Mouse (Mus musculus): ENCODE measurements around the gene Lamb3. TPM values are rescaled to one million over a fixed set of nuclear protein-coding genes. Genes with fewer than 3 reads are reported as not detected.

The Lamb3 gene
- polyA plus RNA-seq, 1 experiment from 2014 or later = 2.5 TPM

DNA sequence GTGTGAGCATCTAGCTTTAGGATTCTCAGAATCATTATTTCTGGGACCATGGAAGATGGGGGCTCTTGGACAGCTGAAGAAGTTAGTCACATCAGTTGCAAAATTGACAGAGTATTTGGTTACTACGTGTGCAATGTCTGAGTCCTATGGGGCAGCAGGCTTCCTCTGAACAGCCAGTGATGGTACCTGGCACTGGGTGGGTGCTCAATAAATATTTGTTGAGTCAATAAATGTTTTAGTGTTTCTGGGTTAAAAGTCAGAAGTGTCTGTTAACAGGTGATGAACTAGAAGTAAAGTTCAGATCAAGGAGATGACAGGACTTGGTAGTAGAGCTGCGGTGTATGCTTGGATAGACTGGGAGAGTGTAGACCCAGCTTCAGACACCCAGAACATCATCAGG lies 80.1 kb downstream of the Lamb3 start:
- Histone ChIP-seq H3K4me1 (replicated peaks; ENCODE audit: control insufficient read depth, insufficient read depth, low read length) (no peaks in the 10 kb centered on the region), H3K9me3 (ENCODE audit: control insufficient read depth) (no peaks in the 10 kb centered on the region), H3K36me3 (ENCODE audit: control insufficient read depth, insufficient read depth) (no peaks in the 10 kb centered on the region), H3K4me3 (ENCODE audit: low read depth, low read length) (no peak overlapping the region), H3K4me2 (replicated peaks; ENCODE audit: low read depth) (no peak overlapping the region), H3K27me3 (replicated peaks; ENCODE audit: control insufficient read depth, insufficient read depth, low read length) (no peaks in the 10 kb centered on the region), H3K27ac (ENCODE audit: low read depth, low read length) (no peak overlapping the region), H3K9ac (ENCODE audit: low read depth, low read length) (no peak overlapping the region)
- no peak for ATAC-seq
- no peak for TF ChIP-seq CTCF (IDR thresholded peaks at IDR 0.05; ENCODE audit: low read depth)
- 57% methylated on average over 2 of the region's 2 CpGs for WGBS

DNA sequence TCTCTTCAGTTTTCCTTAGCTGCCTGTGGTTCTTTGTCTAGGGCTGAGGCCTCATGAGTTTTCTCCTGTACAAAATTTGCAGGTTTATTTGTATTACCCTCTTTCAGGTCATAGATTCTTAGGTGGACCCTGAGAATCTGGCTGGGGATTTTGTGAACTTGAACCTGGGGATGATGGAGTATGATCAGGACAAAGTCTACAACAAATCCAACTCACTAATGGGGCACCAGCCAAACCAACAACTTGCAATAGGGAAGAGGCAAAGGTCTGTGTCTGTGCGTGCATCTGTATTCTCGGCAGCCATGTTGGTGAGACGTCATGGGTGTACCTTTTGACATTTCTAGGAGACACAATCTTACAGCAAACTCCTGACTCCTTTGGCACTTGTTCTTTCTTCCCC lies 81.6 kb downstream of the Lamb3 start:
- Histone ChIP-seq H3K4me2 (replicated peaks; ENCODE audit: low read depth) (no peak overlapping the region), H3K9ac (ENCODE audit: low read depth, low read length) (no peak overlapping the region), H3K4me1 (replicated peaks; ENCODE audit: control insufficient read depth, insufficient read depth, low read length) (no peaks in the 10 kb centered on the region), H3K27ac (ENCODE audit: low read depth, low read length) (no peak overlapping the region), H3K36me3 (ENCODE audit: control insufficient read depth, insufficient read depth) (no peaks in the 10 kb centered on the region), H3K4me3 (ENCODE audit: low read depth, low read length) (no peak overlapping the region), H3K27me3 (replicated peaks; ENCODE audit: control insufficient read depth, insufficient read depth, low read length) (no peaks in the 10 kb centered on the region), H3K9me3 (ENCODE audit: control insufficient read depth) (no peaks in the 10 kb centered on the region)
- no peak for TF ChIP-seq CTCF (IDR thresholded peaks at IDR 0.05; ENCODE audit: low read depth)
- ATAC-seq = no peak
- 85% methylated on average over 3 of the region's 3 CpGs for WGBS

DNA sequence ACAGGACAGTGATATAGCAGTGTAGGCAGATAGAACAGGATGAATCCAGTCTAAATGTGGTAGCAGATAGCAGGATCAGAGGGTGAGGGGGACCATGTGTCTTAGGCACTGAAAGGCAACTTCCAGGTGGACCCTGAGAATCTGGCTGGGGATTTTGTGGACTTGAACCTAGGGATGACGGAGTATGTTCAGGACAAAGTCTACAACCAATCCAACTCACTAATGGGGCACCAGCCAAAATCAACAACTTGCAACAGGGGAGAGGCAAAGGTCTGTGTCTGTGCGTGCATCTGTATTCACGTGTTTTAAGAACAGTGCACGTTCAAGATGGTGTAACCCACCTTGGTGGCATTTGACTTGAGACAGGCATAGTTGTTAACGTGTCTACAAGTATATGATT lies 82.4 kb downstream of the Lamb3 start:
- Histone ChIP-seq H3K4me1 (replicated peaks; ENCODE audit: control insufficient read depth, insufficient read depth, low read length) (no peaks in the 10 kb centered on the region), H3K27me3 (replicated peaks; ENCODE audit: control insufficient read depth, insufficient read depth, low read length) (no peaks in the 10 kb centered on the region), H3K27ac (ENCODE audit: low read depth, low read length) (no peak overlapping the region), H3K36me3 (ENCODE audit: control insufficient read depth, insufficient read depth) (no peaks in the 10 kb centered on the region), H3K4me3 (ENCODE audit: low read depth, low read length) (no peak overlapping the region), H3K4me2 (replicated peaks; ENCODE audit: low read depth) (no peak overlapping the region), H3K9ac (ENCODE audit: low read depth, low read length) (no peak overlapping the region), H3K9me3 (ENCODE audit: control insufficient read depth) (no peaks in the 10 kb centered on the region)
- no peak for TF ChIP-seq CTCF (IDR thresholded peaks at IDR 0.05; ENCODE audit: low read depth)
- ATAC-seq = peak; percentile 60; the same call in 1 of the 2 replicates
- WGBS = 86% methylated on average over 5 of the region's 5 CpGs

DNA sequence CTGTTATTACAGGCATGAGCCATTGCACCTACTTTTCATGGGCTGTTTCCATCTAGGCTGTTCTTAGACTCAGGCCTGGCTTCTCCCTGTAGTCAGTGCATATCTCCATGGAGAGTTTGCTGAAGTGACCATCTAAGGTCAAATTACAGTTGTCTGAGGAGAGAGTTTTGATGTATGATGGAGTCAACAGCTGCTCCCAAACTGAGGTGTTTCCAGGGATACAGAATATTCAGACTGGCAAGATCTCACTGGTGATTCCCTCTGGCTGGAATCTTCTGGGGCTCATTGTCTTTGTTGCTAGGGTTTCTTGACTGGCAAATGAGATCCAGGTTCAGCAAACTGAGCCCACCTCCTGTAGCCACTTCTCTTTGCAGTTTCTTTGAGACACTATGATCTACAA lies 83.2 kb downstream of the Lamb3 start:
- no peaks in the 10 kb centered on the region for H3K4me1 ChIP-seq (replicated peaks; ENCODE audit: control insufficient read depth, insufficient read depth, low read length)
- no peak overlapping the region for H3K9ac ChIP-seq (ENCODE audit: low read depth, low read length)
- no peak overlapping the region for H3K4me2 ChIP-seq (replicated peaks; ENCODE audit: low read depth)
- no peak for TF ChIP-seq CTCF (IDR thresholded peaks at IDR 0.05; ENCODE audit: low read depth)
- no peaks in the 10 kb centered on the region for H3K36me3 ChIP-seq (ENCODE audit: control insufficient read depth, insufficient read depth)
- no peaks in the 10 kb centered on the region for H3K27me3 ChIP-seq (replicated peaks; ENCODE audit: control insufficient read depth, insufficient read depth, low read length)
- H3K27ac ChIP-seq (ENCODE audit: low read depth, low read length) = no peak overlapping the region
- no peak overlapping the region for H3K4me3 ChIP-seq (ENCODE audit: low read depth, low read length)
- no peaks in the 10 kb centered on the region for H3K9me3 ChIP-seq (ENCODE audit: control insufficient read depth)
- ATAC-seq = no peak

DNA sequence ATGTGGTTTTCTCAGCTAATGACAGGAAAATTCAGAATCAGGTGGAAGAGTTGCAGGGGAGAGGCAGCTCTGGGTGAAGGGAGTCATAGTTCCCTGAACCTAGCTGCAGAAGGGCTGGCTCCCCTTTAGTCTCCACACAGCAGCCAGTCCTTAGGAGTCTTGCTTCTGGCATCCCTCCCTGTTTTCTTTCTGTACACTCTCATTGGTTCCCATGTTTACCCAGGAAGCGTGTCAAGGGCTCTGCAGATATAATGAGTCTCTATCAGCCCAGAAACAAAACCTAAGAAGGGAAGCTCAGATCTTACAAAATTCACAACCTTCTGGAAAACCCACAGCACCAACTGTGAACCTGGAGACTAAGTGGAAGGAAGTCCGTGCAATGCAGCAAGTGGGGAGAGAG lies 85.5 kb downstream of the Lamb3 start:
- H3K9ac ChIP-seq (ENCODE audit: low read depth, low read length) = no peak overlapping the region
- WGBS = 44% methylated on average over 2 of the region's 2 CpGs
- TF ChIP-seq CTCF (IDR thresholded peaks at IDR 0.05; ENCODE audit: low read depth) = no peak

DNA sequence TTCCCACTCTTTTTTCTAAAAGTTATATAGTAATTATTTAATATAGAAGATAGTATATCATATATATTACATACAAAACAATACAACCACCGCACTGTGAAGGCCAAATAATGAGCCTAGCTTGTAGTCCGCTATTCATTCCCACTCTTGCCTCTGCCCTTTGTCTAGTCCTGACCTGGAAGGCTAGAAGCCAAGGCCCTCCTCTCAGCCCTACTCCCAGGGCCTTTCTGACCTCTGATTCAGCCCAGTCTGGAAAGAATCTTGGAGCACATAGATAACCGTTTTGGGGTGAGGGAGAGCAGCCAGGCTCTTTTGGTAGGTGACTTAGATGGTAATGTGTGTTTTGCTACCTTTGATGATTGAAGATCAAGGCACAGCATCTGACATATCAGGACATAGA lies 86.4 kb downstream of the Lamb3 start:
- Histone ChIP-seq H3K4me2 (replicated peaks; ENCODE audit: low read depth) (no peak overlapping the region), H3K4me1 (replicated peaks; ENCODE audit: control insufficient read depth, insufficient read depth, low read length) (no peaks in the 10 kb centered on the region), H3K27ac (ENCODE audit: low read depth, low read length) (no peak overlapping the region), H3K4me3 (ENCODE audit: low read depth, low read length) (no peak overlapping the region), H3K36me3 (ENCODE audit: control insufficient read depth, insufficient read depth) (no peaks in the 10 kb centered on the region), H3K9ac (ENCODE audit: low read depth, low read length) (no peak overlapping the region), H3K9me3 (ENCODE audit: control insufficient read depth) (no peaks in the 10 kb centered on the region), H3K27me3 (replicated peaks; ENCODE audit: control insufficient read depth, insufficient read depth, low read length) (no peaks in the 10 kb centered on the region)
- TF ChIP-seq CTCF (IDR thresholded peaks at IDR 0.05; ENCODE audit: low read depth) = no peak
- no peak for ATAC-seq
- 82% methylated on average over 3 of the region's 3 CpGs for WGBS

More for the DNA sequence above, 85.5 kb downstream of the Lamb3 start:
- Histone ChIP-seq H3K27ac (ENCODE audit: low read depth, low read length) (no peak overlapping the region), H3K27me3 (replicated peaks; ENCODE audit: control insufficient read depth, insufficient read depth, low read length) (no peaks in the 10 kb centered on the region), H3K9me3 (ENCODE audit: control insufficient read depth) (no peaks in the 10 kb centered on the region), H3K4me3 (ENCODE audit: low read depth, low read length) (no peak overlapping the region), H3K4me1 (replicated peaks; ENCODE audit: control insufficient read depth, insufficient read depth, low read length) (no peaks in the 10 kb centered on the region), H3K36me3 (ENCODE audit: control insufficient read depth, insufficient read depth) (no peaks in the 10 kb centered on the region), H3K4me2 (replicated peaks; ENCODE audit: low read depth) (no peak overlapping the region)
- ATAC-seq = no peak

DNA sequence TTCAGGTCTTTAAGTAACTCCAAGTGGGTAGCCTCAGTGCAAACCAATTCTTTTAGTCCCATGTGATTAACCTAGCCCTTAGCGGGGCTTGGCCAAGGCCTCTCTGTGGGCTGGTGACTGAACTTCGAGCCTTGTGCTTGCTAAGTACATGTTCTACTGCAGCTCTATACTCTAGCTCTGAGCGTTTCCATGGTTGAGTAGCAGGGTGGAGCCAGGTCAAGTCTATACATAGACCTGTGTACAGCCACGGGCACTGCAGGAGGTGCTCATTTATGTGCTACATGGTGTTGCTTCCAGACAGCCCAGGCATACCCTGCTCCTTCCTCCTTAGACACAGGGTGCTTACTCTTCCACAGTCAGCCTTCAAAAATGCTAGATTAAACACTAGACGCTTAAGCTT lies 88.4 kb downstream of the Lamb3 start:
- Histone ChIP-seq H3K4me1 (replicated peaks; ENCODE audit: control insufficient read depth, insufficient read depth, low read length) (no peaks in the 10 kb centered on the region), H3K27me3 (replicated peaks; ENCODE audit: control insufficient read depth, insufficient read depth, low read length) (no peaks in the 10 kb centered on the region), H3K27ac (ENCODE audit: low read depth, low read length) (no peak overlapping the region)

More for the DNA sequence above, 88.4 kb downstream of the Lamb3 start:
- no peak overlapping the region for H3K9ac ChIP-seq (ENCODE audit: low read depth, low read length)
- no peak overlapping the region for H3K4me2 ChIP-seq (replicated peaks; ENCODE audit: low read depth)
- ATAC-seq = peak; percentile 74
- 51% methylated on average over 5 of the region's 5 CpGs for WGBS
- no peak overlapping the region for H3K4me3 ChIP-seq (ENCODE audit: low read depth, low read length)
- no peaks in the 10 kb centered on the region for H3K36me3 ChIP-seq (ENCODE audit: control insufficient read depth, insufficient read depth)
- no peaks in the 10 kb centered on the region for H3K9me3 ChIP-seq (ENCODE audit: control insufficient read depth)
- TF ChIP-seq CTCF (IDR thresholded peaks at IDR 0.05; ENCODE audit: low read depth) = no peak

Data from intestine, postnatal 0 days (tissue).